Mouse (Mus musculus): Measurements from ENCODE around the gene Tufm. TPM values are rescaled to one million over a fixed set of nuclear protein-coding genes. Genes with fewer than 3 reads are reported as not detected.
A peak's percentile ranks its signal among the peaks of the same experiment; 100 is the strongest.
"Not testable (repeated sequence)": the region's sequence is repeated elsewhere in the genome, so short reads cannot be mapped to it uniquely, and the experiment has no call there.

The Tufm gene
- polyA plus RNA-seq, 1 experiment, result 123 TPM

GRCm38 (mm10) chr7:126472713-126473112, 14.4 kb upstream of the Tufm start:
- H3K27me3 ChIP-seq (ENCODE audit: control insufficient read depth, insufficient read depth, low read length), result no peaks in the 10 kb centered on the region
- H3K4me3 ChIP-seq (replicated peaks; ENCODE audit: insufficient read depth, low read depth, low read length), result no peak overlapping the region
- H3K27ac ChIP-seq (ENCODE audit: insufficient read depth, low read length), result no peak overlapping the region
- no peaks in the 10 kb centered on the region; the same call in none of the 2 replicates for H3K4me1 ChIP-seq (ENCODE audit: control insufficient read depth, insufficient read depth, low read length)
- TF ChIP-seq CTCF (IDR thresholded peaks at IDR 0.05; ENCODE audit: borderline replicate concordance, insufficient read depth, low read depth, low read length), result no peak
- no peak for TF ChIP-seq POLR2A (IDR thresholded peaks at IDR 0.05; ENCODE audit: borderline replicate concordance, insufficient read depth, low read length)
- DNase-seq, result no peak
- 75% methylated on average over 16 of the region's 16 CpGs for WGBS

- TF ChIP-seq POLR2A (IDR thresholded peaks at IDR 0.05; ENCODE audit: borderline replicate concordance, insufficient read depth, low read length) (no peak), CTCF (IDR thresholded peaks at IDR 0.05; ENCODE audit: borderline replicate concordance, insufficient read depth, low read depth, low read length) (no peak)
- H3K27me3 ChIP-seq (ENCODE audit: control insufficient read depth, insufficient read depth, low read length), result no peaks in the 10 kb centered on the region
- 40% methylated on average over 9 of the region's 9 CpGs for WGBS
- H3K4me1 ChIP-seq (ENCODE audit: control insufficient read depth, insufficient read depth, low read length), result no peaks in the 10 kb centered on the region; the same call in none of the 2 replicates
- H3K27ac ChIP-seq (ENCODE audit: insufficient read depth, low read length), result no peak overlapping the region
- no peak overlapping the region for H3K4me3 ChIP-seq (replicated peaks; ENCODE audit: insufficient read depth, low read depth, low read length)
- DNase-seq, result no peak
These were observed 13.6 kb upstream of the Tufm start for GRCm38 (mm10) chr7:126473470-126474086.

GRCm38 (mm10) chr7:126474486-126474955, 12.6 kb upstream of the Tufm start:
- Histone ChIP-seq H3K27ac (ENCODE audit: insufficient read depth, low read length) (no peak overlapping the region), H3K4me3 (replicated peaks; ENCODE audit: insufficient read depth, low read depth, low read length) (peak overlapping the region; percentile 72), H3K27me3 (ENCODE audit: control insufficient read depth, insufficient read depth, low read length) (no peaks in the 10 kb centered on the region), H3K4me1 (ENCODE audit: control insufficient read depth, insufficient read depth, low read length) (no peaks in the 10 kb centered on the region; the same call in none of the 2 replicates)
- peak in 1 of 2 experiments; percentile 50 for DNase-seq
- TF ChIP-seq POLR2A (IDR thresholded peaks at IDR 0.05; ENCODE audit: borderline replicate concordance, insufficient read depth, low read length), result no peak
- no peak for TF ChIP-seq CTCF (IDR thresholded peaks at IDR 0.05; ENCODE audit: borderline replicate concordance, insufficient read depth, low read depth, low read length)
- WGBS, result under 1% methylated on average over 27 of the region's 27 CpGs

- Histone ChIP-seq H3K4me3 (replicated peaks; ENCODE audit: insufficient read depth, low read depth, low read length) (peak within 1 kb of the TSS; percentile 72), H3K4me1 (ENCODE audit: control insufficient read depth, insufficient read depth, low read length) (no peaks in the 10 kb centered on the region; the same call in none of the 2 replicates), H3K27me3 (ENCODE audit: control insufficient read depth, insufficient read depth, low read length) (no peaks in the 10 kb centered on the region)
These were observed 12.1 kb upstream of the Tufm start, which contains the start of gene Sh2b1 for GRCm38 (mm10) chr7:126474993-126475581. Gene Sh2b1, minus strand, starts transcription at chr7:126475424.

GRCm38 (mm10) chr7:126481699-126482098, 5.5 kb upstream of the Tufm start:
- no peak for DNase-seq
- no peaks in the 10 kb centered on the region for H3K4me1 ChIP-seq (ENCODE audit: control insufficient read depth, insufficient read depth, low read length)
- 24% methylated on average over 5 of the region's 5 CpGs for WGBS
- no peaks in the 10 kb centered on the region for H3K27me3 ChIP-seq (ENCODE audit: control insufficient read depth, insufficient read depth, low read length)
- TF ChIP-seq CTCF (IDR thresholded peaks at IDR 0.05; ENCODE audit: borderline replicate concordance, insufficient read depth, low read depth, low read length), result peak; percentile 22; the same call in 1 of the 2 replicates
- no peak for TF ChIP-seq POLR2A (IDR thresholded peaks at IDR 0.05; ENCODE audit: borderline replicate concordance, insufficient read depth, low read length)
- H3K27ac ChIP-seq (ENCODE audit: insufficient read depth, low read length), result no peak overlapping the region
- no peak overlapping the region for H3K4me3 ChIP-seq (replicated peaks; ENCODE audit: insufficient read depth, low read depth, low read length)

More at GRCm38 (mm10) chr7:126474993-126475581, 12.1 kb upstream of the Tufm start, which contains the start of gene Sh2b1:
- WGBS, result under 1% methylated on average over 53 of the region's 53 CpGs
- peak; percentile 92 for DNase-seq
- TF ChIP-seq CTCF (IDR thresholded peaks at IDR 0.05; ENCODE audit: borderline replicate concordance, insufficient read depth, low read depth, low read length) (peak; percentile 36; the same call in 1 of the 2 replicates), POLR2A (IDR thresholded peaks at IDR 0.05; ENCODE audit: borderline replicate concordance, insufficient read depth, low read length) (peak; percentile 69; the same call in 1 of the 2 replicates)
- H3K27ac ChIP-seq (ENCODE audit: insufficient read depth, low read length), result peak within 1 kb of the TSS; percentile 83

GRCm38 (mm10) chr7:126482392-126482871, 4.7 kb upstream of the Tufm start:
- no peaks in the 10 kb centered on the region for H3K27me3 ChIP-seq (ENCODE audit: control insufficient read depth, insufficient read depth, low read length)
- H3K4me1 ChIP-seq (ENCODE audit: control insufficient read depth, insufficient read depth, low read length), result no peaks in the 10 kb centered on the region
- peak; percentile 51; the same call in 1 of the 2 replicates for TF ChIP-seq POLR2A (IDR thresholded peaks at IDR 0.05; ENCODE audit: borderline replicate concordance, insufficient read depth, low read length)
- no peak for TF ChIP-seq CTCF (IDR thresholded peaks at IDR 0.05; ENCODE audit: borderline replicate concordance, insufficient read depth, low read depth, low read length)
- WGBS, result under 1% methylated on average over 23 of the region's 23 CpGs
- peak overlapping the region; percentile 55 for H3K4me3 ChIP-seq (replicated peaks; ENCODE audit: insufficient read depth, low read depth, low read length)
- H3K27ac ChIP-seq (ENCODE audit: insufficient read depth, low read length), result no peak overlapping the region
- DNase-seq, result peak; percentile 84 to 90

GRCm38 (mm10) chr7:126487617-126488385, 640 bp downstream of the Tufm start:
- not testable (repeated sequence) for DNase-seq; H3K27ac ChIP-seq (ENCODE audit: insufficient read depth, low read length)

More at GRCm38 (mm10) chr7:126487617-126488385, 640 bp downstream of the Tufm start:
- WGBS, result 14% methylated on average over 25 of the region's 25 CpGs
- peak overlapping the region; percentile 65 for H3K4me3 ChIP-seq (replicated peaks; ENCODE audit: insufficient read depth, low read depth, low read length)
- H3K27me3 ChIP-seq (ENCODE audit: control insufficient read depth, insufficient read depth, low read length); H3K4me1 ChIP-seq (ENCODE audit: control insufficient read depth, insufficient read depth, low read length): not testable (repeated sequence)

Measured in cerebellum, adult 2 months (tissue).